Mouse (Mus musculus) E14TG2a.4 (cell line): Measurements from ENCODE around the gene Pdcd11.

Experiments used
- CTCF ChIP-seq: conservative IDR thresholded peaks from 2 replicates; pipeline ENCODE4 v1.5.1; 2014; ENCODE audit warnings: low read length
- POU5F1 ChIP-seq: IDR thresholded peaks from 2 replicates; pipeline ENCODE4 v1.6.1; 2014; ENCODE audit warnings: low read length, borderline replicate concordance

DNA sequence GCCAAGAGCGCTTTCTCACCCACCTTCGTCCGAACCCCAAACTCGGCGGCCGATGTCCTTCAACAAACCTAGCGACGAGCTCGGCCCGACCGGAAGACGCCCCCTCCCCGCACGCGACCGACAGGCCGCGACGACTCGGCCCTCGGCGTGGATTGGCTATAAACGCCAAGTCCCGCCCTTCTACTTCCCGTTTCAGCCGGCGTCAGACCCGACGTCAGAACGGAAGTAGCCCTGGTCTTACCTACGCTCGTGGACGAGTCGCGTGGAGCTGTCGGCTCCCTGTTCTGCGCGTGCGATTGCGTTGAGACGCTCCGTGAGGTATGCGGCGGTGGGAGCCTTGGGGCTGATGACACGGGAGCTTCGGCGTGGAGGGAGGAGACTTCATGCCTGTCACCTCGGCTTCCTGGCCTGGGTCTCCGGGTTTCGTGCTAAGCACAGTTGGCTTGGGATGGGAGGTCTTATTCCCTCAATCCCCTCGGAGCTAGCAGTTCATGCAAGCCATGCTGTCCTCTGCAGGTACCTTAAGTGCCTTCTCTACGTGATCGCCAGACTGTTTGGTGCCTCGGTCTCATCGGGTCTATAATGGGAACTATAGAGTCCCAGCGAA lies at the start of gene Pdcd11, which contains the start of gene Usmg5:
- TF ChIP-seq CTCF: no peak
- TF ChIP-seq POU5F1: no peak
